Mouse (Mus musculus): ENCODE measurements around the gene Ttc16.

The Ttc16 gene

GRCm38 (mm10) chr2:32718761-32719160 is 56.7 kb downstream of the Ttc16 start:
- DNase-seq (ENCODE audit: low read depth, low spot score), result no peak

GRCm38 (mm10) chr2:32714987-32715425 is 60.4 kb downstream of the Ttc16 start:
- no peak for DNase-seq (ENCODE audit: low read depth, low spot score)

- no peak for DNase-seq (ENCODE audit: low read depth, low spot score)
Observed at GRCm38 (mm10) chr2:32714117-32714986, 61.1 kb downstream of the Ttc16 start.

GRCm38 (mm10) chr2:32712934-32713817 is 62.3 kb downstream of the Ttc16 start, which contains the start of gene Cdk9:
Gene Cdk9 (minus strand): TSS chr2:32713076.
- peak; percentile 72 for DNase-seq (ENCODE audit: low read depth, low spot score)

- DNase-seq (ENCODE audit: low read depth, low spot score), result peak; percentile 65
Observed at GRCm38 (mm10) chr2:32712586-32712933, 62.9 kb downstream of the Ttc16 start.

GRCm38 (mm10) chr2:32712108-32712551 is 63.3 kb downstream of the Ttc16 start:
- DNase-seq (ENCODE audit: low read depth, low spot score), result no peak

- DNase-seq (ENCODE audit: low read depth, low spot score), result no peak
Observed at GRCm38 (mm10) chr2:32711301-32712056, 64.0 kb downstream of the Ttc16 start.

- no peak for DNase-seq (ENCODE audit: low read depth, low spot score)
Observed at GRCm38 (mm10) chr2:32710425-32710824, 65.0 kb downstream of the Ttc16 start.

GRCm38 (mm10) chr2:32709521-32710137 is 65.8 kb downstream of the Ttc16 start:
- DNase-seq (ENCODE audit: low read depth, low spot score), result no peak

GRCm38 (mm10) chr2:32708643-32709042 is 66.8 kb downstream of the Ttc16 start:
- DNase-seq (ENCODE audit: low read depth, low spot score), result peak; percentile 58
